Mouse (Mus musculus) stomach, postnatal 0 days (tissue): ENCODE measurements around the gene Ankmy2. TPM values are rescaled to one million over a fixed set of nuclear protein-coding genes. Genes with fewer than 3 reads are reported as not detected.

Source experiments
- ATAC-seq: fragments of 200-750 bp; cut with Nextera tagmentation; 2 replicates; pipeline ENCODE4 v1.8.0; 2017; ENCODE audit not compliant: low FRiP score, low TSS enrichment
- DNase-seq: peaks from one replicate; pipeline ENCODE4 v3.0.0-alpha.2; 2016; ENCODE audit warnings: low spot score
- H3K27ac ChIP-seq: fragments of 300-500 bp; sonication (generic); replicated peaks from 2 replicates; pipeline ENCODE4 v1.5.1; 2014; ENCODE audit warnings: mild to moderate bottlenecking, control low read depth
- H3K27me3 ChIP-seq: fragments of 300-500 bp; sonication (generic); 2 replicates; pipeline ENCODE4 v1.6.1; 2014; ENCODE audit warnings: low read length; ENCODE audit not compliant: control insufficient read depth, insufficient read depth
- H3K36me3 ChIP-seq: fragments of 300-500 bp; sonication (generic); 2 replicates; pipeline ENCODE4 v1.6.1; 2014; ENCODE audit warnings: low read length, mixed read lengths; ENCODE audit not compliant: control insufficient read depth, insufficient read depth
- H3K4me1 ChIP-seq: fragments of 300-500 bp; sonication (generic); replicated peaks from 2 replicates; pipeline ENCODE4 v1.6.1; 2014; ENCODE audit warnings: antibody characterized with exemption; ENCODE audit not compliant: control insufficient read depth, insufficient read depth
- H3K4me2 ChIP-seq: fragments of 300-500 bp; sonication (generic); replicated peaks from 2 replicates; pipeline ENCODE4 v1.6.1; 2014; ENCODE audit warnings: low read depth, mild to moderate bottlenecking, control low read depth, moderate library complexity
- H3K4me3 ChIP-seq: fragments of 300-500 bp; sonication (generic); 2 replicates; pipeline ENCODE4 v1.5.1; 2014; ENCODE audit warnings: low read depth, low read length, control low read depth
- H3K9ac ChIP-seq: fragments of 300-500 bp; sonication (generic); 2 replicates; pipeline ENCODE4 v1.6.1; 2014; ENCODE audit warnings: mild to moderate bottlenecking, low read length, control low read depth, mixed read lengths
- H3K9me3 ChIP-seq: fragments of 300-500 bp; sonication (generic); 2 replicates; pipeline ENCODE4 v1.6.1; 2016; ENCODE audit warnings: low read length; ENCODE audit not compliant: control insufficient read depth
- CTCF ChIP-seq: IDR thresholded peaks from 2 replicates; pipeline ENCODE4 v1.5.1; 2016; ENCODE audit warnings: antibody characterized with exemption, low read depth, mild to moderate bottlenecking, moderate library complexity
- EP300 ChIP-seq: optimal IDR thresholded peaks from 2 replicates; pipeline ENCODE3; 2016; ENCODE audit warnings: antibody characterized with exemption
- WGBS: fragments of 180-500 bp; shearing (Covaris S2); extraction: QIAGEN DNeasy Blood & Tissue Kit; methylation state at CpG from one replicate; pipeline ENCODE4 v1.1.7; 2014; 5-methylcytosine and 5-hydroxymethylcytosine counted together
- polyA plus RNA-seq: library from polyadenylated mRNA; unstranded; fragments of >200 nt; fragmentation: Nextera tagmentation; extraction: Ambion mirVana; gene quantifications from 2 replicates; pipeline ENCODE4 v1.2.1, GENCODE M21; 2015

Gene Ankmy2
- polyA plus RNA-seq, 1 experiment from 2014 or later, result 27.4 TPM

GRCm38 (mm10) chr12:36231386-36231785 is 74.5 kb downstream of the Ankmy2 start:
- Histone ChIP-seq H3K4me1 (no peaks in the 10 kb centered on the region), H3K4me3 (no peak overlapping the region), H3K9ac (no peak overlapping the region), H3K27ac (no peak overlapping the region), H3K36me3 (no peaks in the 10 kb centered on the region), H3K27me3 (no peaks in the 10 kb centered on the region), H3K9me3 (no peaks in the 10 kb centered on the region), H3K4me2 (no peak overlapping the region)
- TF ChIP-seq CTCF (no peak), EP300 (no peak)
- WGBS, result 80% methylated on average over 2 of the region's 2 CpGs
- ATAC-seq, result no peak
- no peak for DNase-seq

- Histone ChIP-seq H3K4me3 (no peak overlapping the region), H3K9me3 (no peaks in the 10 kb centered on the region), H3K9ac (no peak overlapping the region), H3K27ac (no peak overlapping the region), H3K4me2 (no peak overlapping the region), H3K36me3 (no peaks in the 10 kb centered on the region), H3K27me3 (no peaks in the 10 kb centered on the region), H3K4me1 (no peaks in the 10 kb centered on the region)
- WGBS, result 80% methylated on average over 3 of the region's 3 CpGs
- ATAC-seq (no peak), DNase-seq (no peak)
- TF ChIP-seq EP300 (no peak), CTCF (no peak)
These were observed 84.3 kb downstream of the Ankmy2 start for GRCm38 (mm10) chr12:36241171-36241570.

Other genes starting within 250 kb of the Ankmy2 start
- 0.97 and 1.2 TPM in 2 replicates for gene Agr3, start 231.5 kb upstream of the Ankmy2 start, polyA plus RNA-seq
- 1,362 and 1,533 TPM in 2 replicates for gene Agr2, start 164.2 kb upstream of the Ankmy2 start, polyA plus RNA-seq
- 121 and 129 TPM in 2 replicates for gene Tspan13, start 114.6 kb upstream of the Ankmy2 start, polyA plus RNA-seq
- 117 and 122 TPM in 2 replicates for gene Bzw2, start 966 bp downstream of the Ankmy2 start, polyA plus RNA-seq
- gene Lrrc72, start 96.3 kb downstream of the Ankmy2 start, polyA plus RNA-seq, result not detected in 2 replicates
- gene Sostdc1, start 157.0 kb downstream of the Ankmy2 start, polyA plus RNA-seq, result 3.2 and 4.5 TPM in 2 replicates
- 4.1 and 4.8 TPM in 2 replicates for gene Ispd, start 224.3 kb downstream of the Ankmy2 start, polyA plus RNA-seq
- 3.1 and 3.7 TPM in 2 replicates for gene D630036H23Rik, start 225.1 kb downstream of the Ankmy2 start, polyA plus RNA-seq